Mouse (Mus musculus) stomach, postnatal 0 days (tissue): ENCODE measurements at regions not wholly inside any gene's neighbourhood (a gene's known extent, or its start where the extent isn't known, plus 50 kb on each side); places are given as distances from the start of the nearest gene placed in this dataset.

Experiments
- CTCF ChIP-seq: IDR thresholded peaks from 2 replicates; pipeline ENCODE4 v1.5.1; 2016; ENCODE audit warnings: antibody characterized with exemption, low read depth, mild to moderate bottlenecking, moderate library complexity
- EP300 ChIP-seq: optimal IDR thresholded peaks from 2 replicates; pipeline ENCODE3; 2016; ENCODE audit warnings: antibody characterized with exemption

GRCm38 (mm10) chr3:70216096-70216495 is 208.7 kb downstream of the Otol1 start:
- TF ChIP-seq EP300 (no peak), CTCF (no peak)
